Mouse (Mus musculus) CH12.LX (cell line): ENCODE measurements around the gene Dennd6a. TPM values are rescaled to one million over a fixed set of nuclear protein-coding genes. Genes with fewer than 3 reads are reported as not detected.

Experiments used
- DNase-seq: peaks from one replicate; pipeline ENCODE4 v3.0.0-alpha.2; 2013; ENCODE audit errors: extremely low read depth
- H3K27ac ChIP-seq: 2 replicates; pipeline ENCODE4 v1.5.1; 2012; ENCODE audit warnings: low read depth, mild to moderate bottlenecking, control low read depth, moderate library complexity; ENCODE audit not compliant: insufficient read depth
- H3K27me3 ChIP-seq: replicated peaks from 2 replicates; pipeline ENCODE3; 2012; ENCODE audit warnings: inconsistent platforms
- H3K36me3 ChIP-seq, 2 experiments: replicated peaks in 1 of 2; 2 replicates each; pipeline versions ENCODE3 to v1.6.1; 2012; ENCODE audit warnings: inconsistent platforms in 1 of 2, low read length in 1 of 2, mild to moderate bottlenecking in 1 of 2, mixed read lengths in 1 of 2, moderate library complexity in 1 of 2; ENCODE audit not compliant: control insufficient read depth in 1 of 2, insufficient read depth in 1 of 2
- H3K4me1 ChIP-seq, 2 experiments: 2 replicates each; pipeline ENCODE4 v1.6.1; 2012; ENCODE audit warnings: inconsistent platforms in 1 of 2, moderate library complexity in 1 of 2; ENCODE audit not compliant: insufficient read depth in 2 of 2, control insufficient read depth in 1 of 2
- H3K4me2 ChIP-seq: 2 replicates; pipeline ENCODE4 v1.6.1; 2012; ENCODE audit warnings: low read depth, mild to moderate bottlenecking, control low read depth; ENCODE audit not compliant: poor library complexity, insufficient read depth, severe bottlenecking
- H3K4me3 ChIP-seq, 3 experiments: fragments of 150-350 bp in 1 of 3; sonication (generic) in 1 of 3; replicated peaks in 1 of 3; 2 replicates each; pipeline versions ENCODE3 to v1.5.1; 2011 to 2012; ENCODE audit warnings: low read depth in 2 of 3, low read length in 2 of 3, mild to moderate bottlenecking in 2 of 3, moderate library complexity in 2 of 3, control low read depth in 1 of 3, improper control_type of control experiment in 1 of 3, inconsistent platforms in 1 of 3, mixed read lengths in 1 of 3; ENCODE audit not compliant: poor library complexity in 1 of 3
- H3K79me2 ChIP-seq: replicated peaks from 2 replicates; pipeline ENCODE4 v1.6.1; 2012; ENCODE audit warnings: mild to moderate bottlenecking, moderate library complexity; ENCODE audit not compliant: control insufficient read depth, poor library complexity, insufficient read depth, severe bottlenecking; ENCODE audit errors: extremely low read depth
- H3K9ac ChIP-seq: 2 replicates; pipeline ENCODE4 v1.6.1; 2012; ENCODE audit warnings: low read depth, mild to moderate bottlenecking, control low read depth, moderate library complexity; ENCODE audit not compliant: insufficient read depth
- H3K9me3 ChIP-seq: replicated peaks from 2 replicates; pipeline ENCODE3; 2012; ENCODE audit warnings: low read length, inconsistent platforms, mixed read lengths
- CHD2 ChIP-seq: IDR thresholded peaks from 2 replicates; pipeline ENCODE4 v1.6.1; 2011; ENCODE audit warnings: low read length, improper control_type of control experiment
- CTCF ChIP-seq, 2 experiments: IDR thresholded peaks in 1 of 2; conservative IDR thresholded peaks in 1 of 2; 2 replicates each; pipeline ENCODE4 v1.5.1; 2011 to 2012; ENCODE audit warnings: low read depth in 2 of 2, low read length in 2 of 2, improper control_type of control experiment in 1 of 2, inconsistent platforms in 1 of 2, mild to moderate bottlenecking in 1 of 2, moderate library complexity in 1 of 2
- E2F4 ChIP-seq: IDR thresholded peaks from 2 replicates; pipeline ENCODE4 v1.6.1; 2011; ENCODE audit warnings: low read depth, low read length, improper control_type of control experiment; ENCODE audit not compliant: insufficient replicate concordance
- ETS1 ChIP-seq: conservative IDR thresholded peaks from 2 replicates; pipeline ENCODE4 v1.6.1; 2012; ENCODE audit warnings: low read depth, mild to moderate bottlenecking, inconsistent platforms, low read length, improper control_type of control experiment, moderate library complexity
- GABPA ChIP-seq: IDR thresholded peaks from 2 replicates; pipeline ENCODE4 v1.6.1; 2012; ENCODE audit warnings: low read depth, low read length, improper control_type of control experiment, inconsistent platforms; ENCODE audit not compliant: insufficient replicate concordance
- JUND ChIP-seq: conservative IDR thresholded peaks from 2 replicates; pipeline ENCODE4 v1.6.1; 2011; ENCODE audit warnings: low read depth, low read length, improper control_type of control experiment
- KAT2A ChIP-seq: IDR thresholded peaks from 2 replicates; pipeline ENCODE4 v1.6.1; 2012; ENCODE audit warnings: low read length, improper control_type of control experiment, inconsistent platforms; ENCODE audit not compliant: insufficient replicate concordance
- MEF2A ChIP-seq: IDR thresholded peaks from 2 replicates; pipeline ENCODE4 v1.6.1; 2014; ENCODE audit warnings: low read depth, mild to moderate bottlenecking, inconsistent platforms, low read length, improper control_type of control experiment, borderline replicate concordance
- MXI1 ChIP-seq: IDR thresholded peaks from 2 replicates; pipeline ENCODE4 v1.6.1; 2011; ENCODE audit warnings: mild to moderate bottlenecking, low read depth, low read length, improper control_type of control experiment
- MYC ChIP-seq: IDR thresholded peaks from 2 replicates; pipeline ENCODE4 v1.6.1; 2011; ENCODE audit warnings: low read depth, mild to moderate bottlenecking, improper control_type of control experiment, low read length
- NELFE ChIP-seq: IDR thresholded peaks from 2 replicates; pipeline ENCODE4 v1.6.1; 2011; ENCODE audit warnings: low read depth, low read length, improper control_type of control experiment
- POLR2A ChIP-seq: IDR thresholded peaks from 2 replicates; pipeline ENCODE4 v1.6.1; 2011; ENCODE audit warnings: low read depth, mild to moderate bottlenecking, improper control_type of control experiment, low read length
- SIN3A ChIP-seq: IDR thresholded peaks from 2 replicates; pipeline ENCODE4 v1.6.1; 2012; ENCODE audit warnings: low read length, improper control_type of control experiment, inconsistent platforms
- SMC3 ChIP-seq: IDR thresholded peaks from 2 replicates; pipeline ENCODE4 v1.6.1; 2011; ENCODE audit warnings: low read depth, low read length, improper control_type of control experiment
- ZC3H11A ChIP-seq: IDR thresholded peaks from 2 replicates; pipeline ENCODE4 v1.6.1; 2012; ENCODE audit warnings: low read depth, mild to moderate bottlenecking, inconsistent platforms, low read length, improper control_type of control experiment
- ZKSCAN1 ChIP-seq: IDR thresholded peaks from 2 replicates; pipeline ENCODE4 v1.6.1; 2012; ENCODE audit warnings: low read depth, inconsistent platforms, low read length, improper control_type of control experiment, borderline replicate concordance
- ZMIZ1 ChIP-seq: IDR thresholded peaks from 2 replicates; pipeline ENCODE4 v1.6.1; 2012; ENCODE audit warnings: low read depth, mild to moderate bottlenecking, inconsistent platforms, low read length, improper control_type of control experiment
- ZNF384 ChIP-seq: IDR thresholded peaks from 2 replicates; pipeline ENCODE4 v1.6.1; 2012; ENCODE audit warnings: low read depth, low read length, improper control_type of control experiment, inconsistent platforms
- dilution Hi-C: fragments of 300-500 bp; cut with MboI; formaldehyde crosslinking; loops from 2 replicates; pipeline ENCODE4 v1.14.3; 2020; ENCODE audit warnings: low sequenced_read_pairs; ENCODE audit not compliant: extremely low pct_unique_long_range_greater_than_20kb, extremely low pct_ligation_motif_present
- in situ Hi-C: fragments of 300-500 bp; cut with MboI; formaldehyde crosslinking; loops from 3 replicates; pipeline ENCODE4 v1.14.3; 2019; ENCODE audit warnings: low sequenced_read_pairs, low pct_ligation_motif_present, low pct_unique_long_range_greater_than_20kb, mixed read lengths
- polyA plus RNA-seq: library from polyadenylated mRNA; unstranded; fragments of >175 nt; gene quantifications from 2 replicates; pipeline ENCODE4 v1.2.1, GENCODE M21; 2012; ENCODE audit warnings: low read depth; ENCODE audit not compliant: insufficient read length
- total RNA-seq, 2 experiments: library from RNA; depleted of rRNA; stranded (reverse); fragments of 300-350 nt in 1 of 2; fragments of >200 nt in 1 of 2; gene quantifications; 2 replicates each; pipeline ENCODE4 v1.2.3; 2012 to 2014

Gene Dennd6a
- total and polyA plus RNA-seq, 3 experiments = 6.5 to 22.9 (median 13.0) TPM

- peaks cover 5% of the 10 kb centered on the region for H3K9me3 ChIP-seq
- dilution Hi-C loops (no loop called here), in situ Hi-C loops (no loop called here)
- H3K4me3 ChIP-seq = no peak overlapping the region
- no peak overlapping the region for H3K27ac ChIP-seq
- no peak overlapping the region for H3K9ac ChIP-seq
- no peak overlapping the region for H3K4me2 ChIP-seq
- DNase-seq = no peak
- no peaks in the 10 kb centered on the region for H3K79me2 ChIP-seq
- no peaks in the 10 kb centered on the region for H3K4me1 ChIP-seq
- H3K36me3 ChIP-seq = no peaks in the 10 kb centered on the region
- no peaks in the 10 kb centered on the region for H3K27me3 ChIP-seq
- TF ChIP-seq ZKSCAN1 = no peak
- no peak for TF ChIP-seq CTCF (conservative IDR thresholded peaks at IDR 0.05 in 1 of 2, IDR thresholded peaks at IDR 0.05 in 1 of 2; ENCODE audit: low read depth in 2 of 2, low read length in 2 of 2)
- no peak for TF ChIP-seq CHD2
- no peak for TF ChIP-seq KAT2A
- TF ChIP-seq POLR2A = no peak
- TF ChIP-seq E2F4 = no peak
- TF ChIP-seq MXI1 = no peak
- TF ChIP-seq SMC3 = no peak
- TF ChIP-seq ETS1 = no peak
- TF ChIP-seq NELFE = no peak
- no peak for TF ChIP-seq ZNF384
- no peak for TF ChIP-seq ZMIZ1
- no peak for TF ChIP-seq MEF2A
- TF ChIP-seq GABPA = no peak
- TF ChIP-seq JUND = no peak
- TF ChIP-seq MYC = no peak
- TF ChIP-seq ZC3H11A = no peak
- no peak for TF ChIP-seq SIN3A
Measured at GRCm38 (mm10) chr14:26550712-26551111, 22.9 kb upstream of the Dennd6a start.

DNA sequence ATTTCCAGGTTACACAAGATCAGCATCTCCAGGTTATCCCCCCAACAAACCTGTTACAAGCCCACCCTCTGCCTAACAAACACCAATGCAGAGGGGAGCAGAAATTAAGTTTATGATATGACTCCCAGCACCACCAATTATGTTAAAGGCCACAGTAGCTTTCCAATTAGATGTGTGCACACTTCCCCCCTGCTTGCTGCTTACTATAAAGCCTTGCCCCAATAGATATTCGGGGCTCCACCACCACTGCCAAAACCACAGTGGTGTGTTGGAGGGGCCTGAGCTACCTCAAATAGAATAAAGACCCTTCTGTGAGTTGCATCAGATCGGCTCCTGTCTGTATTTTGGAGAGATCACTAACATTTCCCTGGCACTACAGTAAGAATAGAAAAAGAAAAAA lies 21.2 kb upstream of the Dennd6a start:
- dilution Hi-C loops (no loop called here), in situ Hi-C loops (no loop called here)
- Histone ChIP-seq H3K9me3 (peaks cover 5% of the 10 kb centered on the region), H3K4me3 (no peak overlapping the region), H3K9ac (no peak overlapping the region)
- DNase-seq = no peak
- TF ChIP-seq CTCF (conservative IDR thresholded peaks at IDR 0.05 in 1 of 2, IDR thresholded peaks at IDR 0.05 in 1 of 2; ENCODE audit: low read depth in 2 of 2, low read length in 2 of 2) = no peak
- no peak for TF ChIP-seq SMC3
- no peak for TF ChIP-seq JUND
- TF ChIP-seq, all 38 proteins: peak for 0
- Histone ChIP-seq H3K36me3 (no peaks in the 10 kb centered on the region), H3K27me3 (no peaks in the 10 kb centered on the region), H3K4me1 (no peaks in the 10 kb centered on the region), H3K4me2 (no peak overlapping the region), H3K79me2 (no peaks in the 10 kb centered on the region), H3K27ac (no peak overlapping the region)
